12 mouse cellular contexts compared by ENCODE assay signal in genomic region chr17:3305926-3306325, GRCm38 (mm10). TPM values are rescaled to one million over a fixed set of nuclear protein-coding genes. Genes with fewer than 3 reads are reported as not detected.
DNase-seq lines count a peak whose midpoint lies in the region; ATAC-seq and TF ChIP-seq lines count a peak whose summit lies in the region.
"Had no signal": no experiment of that assay in that cellular context is flagged by ENCODE, and none has a peak within 500 bp of the region (broad histone marks: within the 10 kb centered on the region; RNA-seq: fewer than 3 reads in every experiment).

No protein-coding gene starts in this region.

- H3K4me2 ChIP-seq in hindbrain, embryonic 13.5 days = no peak overlapping the region
- no peak overlapping the region for H3K4me2 ChIP-seq in hindbrain, embryonic 11.5 days (replicated peaks; ENCODE audit: low read depth, low read length)
- no peak overlapping the region for H3K4me2 ChIP-seq in heart, postnatal 0 days (ENCODE audit: low read depth, low read length)
- no peak overlapping the region for H3K4me2 ChIP-seq in limb, embryonic 12.5 days
- H3K4me2 ChIP-seq in midbrain, embryonic 16.5 days (ENCODE audit: low read length) = no peak overlapping the region
- H3K4me2 ChIP-seq: midbrain, embryonic 12.5 days had no signal

- intact Hi-C loops in gastrocnemius, postnatal 14 days (cut with DNase I; ENCODE audit: low total_unique reads) = no loop called here

- no peaks in the 10 kb centered on the region for H3K36me3 ChIP-seq in hindbrain, embryonic 13.5 days
- H3K36me3 ChIP-seq in hindbrain, embryonic 11.5 days (ENCODE audit: control insufficient read depth, insufficient read depth, low read length) = no peaks in the 10 kb centered on the region
- H3K36me3 ChIP-seq in embryonic facial prominence, embryonic 10.5 days (replicated peaks) = no peaks in the 10 kb centered on the region
- H3K36me3 ChIP-seq in heart, postnatal 0 days (replicated peaks; ENCODE audit: control insufficient read depth, insufficient read depth, low read length) = peaks cover 8% of the 10 kb centered on the region
- no peaks in the 10 kb centered on the region for H3K36me3 ChIP-seq in limb, embryonic 12.5 days
- H3K36me3 ChIP-seq in midbrain, embryonic 16.5 days (ENCODE audit: control insufficient read depth, insufficient read depth, low read length) = no peaks in the 10 kb centered on the region
- H3K36me3 ChIP-seq: midbrain, embryonic 12.5 days had no signal

- no peak for TF ChIP-seq EP300 in heart, postnatal 0 days (IDR thresholded peaks at IDR 0.05; ENCODE audit: low read depth)

- DNase-seq in hindbrain, embryonic 11.5 days (ENCODE audit: low spot score) = no peak
- no peak for DNase-seq in embryonic facial prominence, embryonic 10.5 days (ENCODE audit: low spot score)
- no peak for DNase-seq in heart, postnatal 0 days (ENCODE audit: low spot score)
- no peak for DNase-seq in gastrocnemius, postnatal 14 days
- DNase-seq: adrenal gland, postnatal 10 days; cerebellum, postnatal 36 days; left cerebral cortex, postnatal 4 days had no signal

- H3K4me3 ChIP-seq in hindbrain, embryonic 13.5 days = no peak overlapping the region
- H3K4me3 ChIP-seq in hindbrain, embryonic 11.5 days (ENCODE audit: low read depth, low read length) = no peak overlapping the region
- no peak overlapping the region for H3K4me3 ChIP-seq in embryonic facial prominence, embryonic 10.5 days
- no peak overlapping the region for H3K4me3 ChIP-seq in heart, postnatal 0 days (ENCODE audit: low read depth, low read length)
- H3K4me3 ChIP-seq in limb, embryonic 12.5 days (replicated peaks) = no peak overlapping the region
- no peak overlapping the region for H3K4me3 ChIP-seq in midbrain, embryonic 16.5 days (ENCODE audit: low read depth, low read length)
- H3K4me3 ChIP-seq: midbrain, embryonic 12.5 days had no signal

- H3K9me3 ChIP-seq in hindbrain, embryonic 13.5 days = no peaks in the 10 kb centered on the region
- H3K9me3 ChIP-seq in hindbrain, embryonic 11.5 days (ENCODE audit: control insufficient read depth, low read length) = no peaks in the 10 kb centered on the region
- H3K9me3 ChIP-seq in embryonic facial prominence, embryonic 10.5 days = no peaks in the 10 kb centered on the region
- no peaks in the 10 kb centered on the region for H3K9me3 ChIP-seq in heart, postnatal 0 days (replicated peaks; ENCODE audit: control insufficient read depth, low read length)
- no peaks in the 10 kb centered on the region for H3K9me3 ChIP-seq in limb, embryonic 12.5 days
- no peaks in the 10 kb centered on the region for H3K9me3 ChIP-seq in midbrain, embryonic 16.5 days (replicated peaks; ENCODE audit: control insufficient read depth, low read length, poor library complexity, severe bottlenecking)
- H3K9me3 ChIP-seq: midbrain, embryonic 12.5 days had no signal

- no peak for TF ChIP-seq CTCF in heart, postnatal 0 days (IDR thresholded peaks at IDR 0.05; ENCODE audit: low read depth)

- WGBS in hindbrain, embryonic 13.5 days = 57% methylated on average over 2 of the region's 2 CpGs
- 66% methylated on average over 2 of the region's 2 CpGs for WGBS in hindbrain, embryonic 11.5 days
- 43% methylated on average over 2 of the region's 2 CpGs for WGBS in embryonic facial prominence, embryonic 10.5 days
- WGBS in heart, postnatal 0 days = 53% methylated on average over 2 of the region's 2 CpGs
- 26% methylated on average over 2 of the region's 2 CpGs for WGBS in limb, embryonic 12.5 days
- 48% methylated on average over 2 of the region's 2 CpGs for WGBS in midbrain, embryonic 16.5 days

- no peak overlapping the region for H3K9ac ChIP-seq in hindbrain, embryonic 13.5 days
- H3K9ac ChIP-seq in hindbrain, embryonic 11.5 days (ENCODE audit: low read depth, low read length) = no peak overlapping the region
- no peak overlapping the region for H3K9ac ChIP-seq in heart, postnatal 0 days (replicated peaks; ENCODE audit: low read depth, low read length)
- no peak overlapping the region for H3K9ac ChIP-seq in limb, embryonic 12.5 days (replicated peaks)
- H3K9ac ChIP-seq in midbrain, embryonic 16.5 days (ENCODE audit: low read depth, low read length) = no peak overlapping the region
- H3K9ac ChIP-seq: midbrain, embryonic 12.5 days had no signal

- H3K4me1 ChIP-seq in hindbrain, embryonic 13.5 days (replicated peaks) = no peaks in the 10 kb centered on the region; the same call in 1 of the 2 replicates
- no peaks in the 10 kb centered on the region for H3K4me1 ChIP-seq in hindbrain, embryonic 11.5 days (replicated peaks; ENCODE audit: control insufficient read depth, insufficient read depth, low read length)
- peaks cover 7% of the 10 kb centered on the region; the same call in 1 of the 2 replicates for H3K4me1 ChIP-seq in embryonic facial prominence, embryonic 10.5 days
- no peaks in the 10 kb centered on the region for H3K4me1 ChIP-seq in heart, postnatal 0 days (ENCODE audit: control insufficient read depth, insufficient read depth)
- H3K4me1 ChIP-seq in limb, embryonic 12.5 days (replicated peaks) = peaks cover 6% of the 10 kb centered on the region; the same call in 1 of the 2 replicates
- no peaks in the 10 kb centered on the region for H3K4me1 ChIP-seq in midbrain, embryonic 16.5 days (ENCODE audit: control insufficient read depth, insufficient read depth, low read length)
- H3K4me1 ChIP-seq: midbrain, embryonic 12.5 days had no signal

- H3K27ac ChIP-seq in hindbrain, embryonic 13.5 days = peak overlapping the region; percentile 62; the same call in 1 of the 2 replicates
- no peak overlapping the region for H3K27ac ChIP-seq in hindbrain, embryonic 11.5 days (ENCODE audit: low read depth, low read length)
- H3K27ac ChIP-seq in embryonic facial prominence, embryonic 10.5 days (replicated peaks) = peak overlapping the region; percentile 12; the same call in 1 of the 2 replicates
- no peak overlapping the region for H3K27ac ChIP-seq in heart, postnatal 0 days (ENCODE audit: low read depth)
- H3K27ac ChIP-seq in limb, embryonic 12.5 days = peak overlapping the region; percentile 66
- no peak overlapping the region for H3K27ac ChIP-seq in midbrain, embryonic 16.5 days (ENCODE audit: low read length)
- H3K27ac ChIP-seq: midbrain, embryonic 12.5 days had no signal

- H3K27me3 ChIP-seq in hindbrain, embryonic 13.5 days = no peaks in the 10 kb centered on the region
- no peaks in the 10 kb centered on the region for H3K27me3 ChIP-seq in hindbrain, embryonic 11.5 days (ENCODE audit: control insufficient read depth, insufficient read depth, low read length)
- H3K27me3 ChIP-seq in embryonic facial prominence, embryonic 10.5 days (replicated peaks; ENCODE audit: low read depth, poor library complexity, severe bottlenecking) = no peaks in the 10 kb centered on the region
- no peaks in the 10 kb centered on the region for H3K27me3 ChIP-seq in heart, postnatal 0 days (ENCODE audit: control insufficient read depth, insufficient read depth, low read length)
- H3K27me3 ChIP-seq in limb, embryonic 12.5 days = no peaks in the 10 kb centered on the region
- H3K27me3 ChIP-seq in midbrain, embryonic 16.5 days (ENCODE audit: control insufficient read depth, insufficient read depth, low read depth, low read length) = no peaks in the 10 kb centered on the region
- H3K27me3 ChIP-seq: midbrain, embryonic 12.5 days had no signal

- no peak for ATAC-seq in hindbrain, embryonic 13.5 days (ENCODE audit: low FRiP score)
- no peak for ATAC-seq in hindbrain, embryonic 11.5 days (ENCODE audit: low FRiP score)
- peak; percentile 71 for ATAC-seq in heart, postnatal 0 days (ENCODE audit: insufficient read depth, low read depth)
- ATAC-seq in limb, embryonic 12.5 days (ENCODE audit: insufficient number of reproducible peaks, insufficient read depth, low FRiP score, low TSS enrichment, low read depth) = no peak
- no peak for ATAC-seq in activated CD4-positive, CD25-positive, alpha-beta regulatory T cell, adult 4 months
- ATAC-seq in midbrain, embryonic 16.5 days = no peak

RNA-seq across cellular contexts. Expression of gene Tiam2, which starts 20.4 kb away (rescaled TPM):
- 4.1 and 4.9 TPM in 2 replicates for polyA plus RNA-seq in hindbrain, embryonic 13.5 days (2015; fragmentation: Nextera tagmentation; extraction: Ambion mirVana)
- polyA plus RNA-seq in hindbrain, embryonic 11.5 days (2014; fragmentation: Nextera tagmentation; extraction: Ambion mirVana) = 5.3 and 5.5 TPM in 2 replicates
- 6.0 and 7.7 TPM in 2 replicates for polyA plus RNA-seq in embryonic facial prominence, embryonic 10.5 days (2016; fragmentation: Nextera tagmentation; extraction: Ambion mirVana)
- total RNA-seq in heart, postnatal 0 days (2014; rRNA removed; ENCODE audit: low replicate concordance) = 3.6 and 4.1 TPM in 2 replicates
- polyA plus RNA-seq in heart, postnatal 0 days (2015; fragmentation: Nextera tagmentation; extraction: Ambion mirVana) = 1.7 and 1.9 TPM in 2 replicates
- 19.4 and 20.6 TPM in 2 replicates for polyA plus RNA-seq in limb, embryonic 12.5 days (2016; fragmentation: Nextera tagmentation; extraction: Ambion mirVana)
- polyA plus RNA-seq in activated CD4-positive, CD25-positive, alpha-beta regulatory T cell, adult 4 months (2017; shearing (Covaris generic)) = 1 to 10 TPM; 1.0 to 1.7 TPM
- total RNA-seq in gastrocnemius, postnatal 14 days (2021) = 1 to 10 TPM; 3.1 to 3.9 TPM
- 4.1 and 4.7 TPM in 2 replicates for polyA plus RNA-seq in midbrain, embryonic 16.5 days (2015; fragmentation: Nextera tagmentation; extraction: Ambion mirVana)

Comparison
In these comparisons a context has a peak if more than half of its experiments do, and no peak if none do; other contexts are left out.
1. H3K27ac ChIP-seq: peak in hindbrain, embryonic 13.5 days (single experiment), embryonic facial prominence, embryonic 10.5 days (single experiment) and limb, embryonic 12.5 days (single experiment); none in hindbrain, embryonic 11.5 days (single experiment), heart, postnatal 0 days (single experiment) and midbrain, embryonic 16.5 days (single experiment).